Mouse (Mus musculus) testis, adult 2 months (tissue): Measurements from ENCODE around the gene Pcyt2.

ENCODE experiments used
- CTCF ChIP-seq: fragments of 200-500 bp; IDR thresholded peaks from 2 replicates; pipeline ENCODE4 v1.5.1; 2012; ENCODE audit warnings: low read depth, mild to moderate bottlenecking, inconsistent platforms, low read length, moderate library complexity; ENCODE audit not compliant: control insufficient read depth, insufficient read depth, insufficient replicate concordance
- POLR2A ChIP-seq: fragments of 200-500 bp; IDR thresholded peaks from 2 replicates; pipeline ENCODE4 v1.6.1; 2012; ENCODE audit warnings: low read depth, mild to moderate bottlenecking, inconsistent platforms, low read length, moderate library complexity; ENCODE audit not compliant: control insufficient read depth

DNA sequence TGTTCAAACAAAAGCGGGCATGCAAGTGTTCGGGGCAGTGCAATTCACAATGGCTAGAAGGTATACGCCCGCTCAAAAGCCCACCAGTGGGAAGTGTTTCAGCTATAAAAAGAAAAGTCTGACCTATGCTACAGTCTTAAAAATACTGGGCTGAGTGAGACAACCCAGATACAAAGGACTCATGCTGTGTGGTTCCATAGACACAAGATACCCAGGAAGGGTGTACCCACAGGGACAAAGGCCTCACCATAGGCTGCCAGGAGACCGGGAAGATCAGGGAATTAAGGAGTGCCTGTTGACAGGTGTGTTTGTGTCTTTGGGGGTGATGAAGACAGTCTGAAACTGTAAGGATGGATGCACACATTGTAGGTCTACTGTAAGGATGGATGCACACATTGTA, 46.0 kb upstream of the Pcyt2 start:
- TF ChIP-seq CTCF (no peak), POLR2A (no peak)
